Mouse (Mus musculus) layer of hippocampus, postnatal 14 days (tissue): ENCODE data around the gene Med20. TPM values are rescaled to one million over a fixed set of nuclear protein-coding genes. Genes with fewer than 3 reads are reported as not detected.
"Not testable (repeated sequence)": the region's sequence is repeated elsewhere in the genome, so short reads cannot be mapped to it uniquely, and the experiment has no call there.

Experiments used
- DNase-seq, 2 experiments: peaks; one replicate each; pipeline ENCODE4 v3.0.0; 2021 to 2022; ENCODE audit warnings: low spot score in 2 of 2, mixed read lengths in 1 of 2
- total RNA-seq, 2 experiments: library from RNA; stranded (reverse); gene quantifications; 2 replicates each; pipeline ENCODE4 v1.2.3; 2021

Med20 gene
- total RNA-seq, 2 experiments from 2014 or later = 26.3 to 32.3 TPM

GRCm38 (mm10) chr17:47596162-47596838 lies 15.1 kb upstream of the Med20 start:
- DNase-seq = no peak

- no peak for DNase-seq
Measured at GRCm38 (mm10) chr17:47596839-47597164, 14.6 kb upstream of the Med20 start.

GRCm38 (mm10) chr17:47597261-47597660 lies 14.1 kb upstream of the Med20 start:
- no peak for DNase-seq

- no peak for DNase-seq
Measured at GRCm38 (mm10) chr17:47597838-47598579, 13.4 kb upstream of the Med20 start.

GRCm38 (mm10) chr17:47598580-47599304 lies 12.6 kb upstream of the Med20 start:
- DNase-seq = not testable (repeated sequence)

GRCm38 (mm10) chr17:47599511-47600297 lies 11.7 kb upstream of the Med20 start:
- no peak for DNase-seq

- no peak for DNase-seq
Measured at GRCm38 (mm10) chr17:47600601-47601388, 10.6 kb upstream of the Med20 start.

- no peak for DNase-seq
Measured at GRCm38 (mm10) chr17:47601389-47601755, 10.0 kb upstream of the Med20 start.

GRCm38 (mm10) chr17:47602289-47602688 lies 9.1 kb upstream of the Med20 start:
- DNase-seq = no peak

GRCm38 (mm10) chr17:47606220-47606619 lies 5.2 kb upstream of the Med20 start:
- no peak for DNase-seq

GRCm38 (mm10) chr17:47609182-47609581 lies 2.2 kb upstream of the Med20 start:
- no peak for DNase-seq

GRCm38 (mm10) chr17:47611661-47611982 lies 240 bp downstream of the Med20 start:
- no peak for DNase-seq

- DNase-seq = no peak
Measured at GRCm38 (mm10) chr17:47614018-47614417, 2.6 kb downstream of the Med20 start.

GRCm38 (mm10) chr17:47616119-47616518 lies 4.7 kb downstream of the Med20 start:
- DNase-seq = no peak

GRCm38 (mm10) chr17:47616652-47617051 lies 5.3 kb downstream of the Med20 start:
- DNase-seq = no peak

GRCm38 (mm10) chr17:47617605-47618307 lies 6.4 kb downstream of the Med20 start:
- no peak for DNase-seq

GRCm38 (mm10) chr17:47618556-47619311 lies 7.4 kb downstream of the Med20 start:
- DNase-seq = no peak

- DNase-seq = no peak
Measured at GRCm38 (mm10) chr17:47622912-47623554, 11.7 kb downstream of the Med20 start.

GRCm38 (mm10) chr17:47624572-47624971 lies 13.2 kb downstream of the Med20 start:
- DNase-seq = not testable (repeated sequence)
